Mouse (Mus musculus): ENCODE measurements around the gene Strn. TPM values are rescaled to one million over a fixed set of nuclear protein-coding genes. Genes with fewer than 3 reads are reported as not detected.
A peak's percentile ranks its signal among the peaks of the same experiment; 100 is the strongest.

Strn gene
- total RNA-seq, 4 experiments from 2014 or later, result 77.5 to 87.3 (median 83.9) TPM

- DNase-seq (ENCODE audit: low spot score in 2 of 2), result no peak
Measured at GRCm38 (mm10) chr17:78618164-78618693, 118.8 kb downstream of the Strn start.

DNA sequence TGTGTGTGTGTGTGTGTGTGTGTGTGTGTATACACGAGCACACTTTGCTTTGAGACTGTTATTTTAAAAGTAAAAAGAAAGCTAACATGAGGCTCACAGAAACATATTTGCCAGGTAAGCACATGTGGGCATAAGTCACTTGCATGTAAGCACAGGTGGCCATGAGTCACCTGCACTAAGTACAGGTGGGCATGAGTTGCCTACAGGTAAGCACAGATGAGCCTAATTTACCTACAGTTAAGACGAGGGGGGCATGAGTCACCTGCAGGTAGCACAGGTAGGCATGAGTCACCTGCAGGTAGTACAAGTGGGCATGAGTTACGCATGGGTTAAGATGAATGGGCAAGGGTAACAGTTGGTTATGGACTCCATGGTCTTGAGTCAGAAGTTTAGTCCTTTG is 121.9 kb downstream of the Strn start:
- no peak for DNase-seq (ENCODE audit: low spot score in 2 of 2)

DNA sequence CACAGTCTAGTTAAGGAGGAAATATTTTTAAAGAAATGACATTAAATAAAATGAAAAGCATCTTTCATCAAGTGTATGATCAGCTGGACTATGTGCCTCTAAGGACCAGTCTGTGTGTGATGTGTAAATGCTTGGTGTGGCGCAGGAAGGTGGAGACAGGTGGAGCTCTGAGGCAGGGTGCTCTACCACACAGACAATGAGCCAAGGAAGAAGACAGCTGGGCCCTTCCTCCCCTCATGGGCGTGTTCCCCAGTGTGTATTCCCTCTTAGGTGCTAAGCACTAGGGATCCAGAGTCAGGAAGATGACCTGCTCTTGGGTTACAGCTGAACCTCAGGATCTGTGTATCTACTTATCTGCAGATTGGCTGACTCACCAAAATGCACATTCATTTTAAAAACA is 122.5 kb downstream of the Strn start:
- no peak for DNase-seq (ENCODE audit: low spot score in 2 of 2)

DNA sequence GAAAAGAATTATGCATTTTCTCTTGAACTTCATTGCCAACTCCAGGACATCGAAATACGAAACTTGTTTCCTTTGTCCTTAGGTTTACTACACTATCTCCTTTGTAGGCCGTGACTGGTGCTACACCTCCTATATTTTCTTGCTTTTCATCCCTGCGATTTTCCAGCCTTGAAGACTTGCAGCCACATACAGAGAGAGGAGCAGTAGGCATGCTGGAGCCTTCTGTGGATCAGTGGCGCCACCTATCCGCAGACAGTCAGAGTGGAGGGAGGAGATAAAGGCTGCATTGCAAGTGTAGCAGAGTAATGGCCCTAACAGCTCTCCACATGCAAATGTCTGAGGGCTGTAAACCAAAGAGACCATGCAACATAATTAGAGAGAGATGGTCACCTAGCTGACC is 125.9 kb downstream of the Strn start:
- DNase-seq (ENCODE audit: low spot score in 2 of 2), result no peak

- DNase-seq (ENCODE audit: low spot score in 2 of 2), result no peak
Measured at GRCm38 (mm10) chr17:78609191-78609855, 127.7 kb downstream of the Strn start.

GRCm38 (mm10) chr17:78608716-78609115 is 128.3 kb downstream of the Strn start:
- DNase-seq (ENCODE audit: low spot score in 2 of 2), result no peak

DNA sequence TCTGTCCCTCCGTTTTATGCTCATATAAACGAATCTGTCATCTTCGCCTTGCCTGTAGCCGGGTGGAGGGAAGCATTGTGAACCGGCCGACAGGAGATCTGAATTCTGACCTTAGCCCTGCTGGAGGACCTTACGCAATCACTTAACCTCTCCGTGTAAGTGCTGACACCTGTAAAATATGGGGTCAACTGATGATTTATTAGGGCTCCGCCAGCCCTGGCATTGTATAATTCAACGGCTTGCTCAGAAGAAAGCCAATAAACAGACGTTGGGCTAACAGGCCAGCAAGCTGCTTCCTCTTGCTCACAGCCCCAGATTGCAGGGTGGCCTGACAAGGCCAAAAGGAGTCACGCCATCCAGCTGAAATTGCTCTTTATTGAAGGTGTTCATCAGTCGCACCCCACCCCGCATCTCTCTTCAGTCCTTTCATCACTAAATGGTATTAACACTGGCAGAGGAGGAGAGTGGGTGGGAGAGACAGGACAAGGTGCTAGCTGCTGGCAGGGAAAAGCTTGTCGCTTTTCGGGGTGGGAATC is 128.8 kb downstream of the Strn start:
- DNase-seq (ENCODE audit: low spot score in 2 of 2), result no peak

DNA sequence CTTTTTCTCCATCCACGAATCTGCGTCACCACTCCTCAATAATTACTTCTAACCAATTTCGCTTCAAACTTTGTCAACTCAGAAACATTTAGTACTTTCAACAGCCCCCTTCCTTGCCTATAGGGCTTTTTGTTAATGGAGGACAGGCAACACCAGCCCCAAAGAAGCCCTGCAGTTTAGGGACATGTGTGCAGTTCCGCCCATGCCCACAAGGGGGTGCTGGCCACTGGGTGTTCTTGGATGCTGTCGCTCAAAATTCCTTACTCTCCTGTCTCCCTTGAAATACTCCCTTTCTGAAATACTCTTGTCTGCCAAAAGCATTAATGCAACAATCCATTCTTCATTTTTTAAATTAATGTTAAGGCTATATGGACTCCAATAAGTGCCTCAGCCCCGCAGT is 132.6 kb downstream of the Strn start:
- DNase-seq (ENCODE audit: low spot score in 2 of 2), result peak in 1 of 2 experiments; percentile 65

- DNase-seq (ENCODE audit: low spot score in 2 of 2), result peak; percentile 33 to 65
Measured at GRCm38 (mm10) chr17:78603872-78604271, 133.1 kb downstream of the Strn start.

- DNase-seq (ENCODE audit: low spot score in 2 of 2), result no peak
Measured at GRCm38 (mm10) chr17:78602316-78602715, 134.7 kb downstream of the Strn start.

GRCm38 (mm10) chr17:78601601-78602000 is 135.4 kb downstream of the Strn start:
- DNase-seq (ENCODE audit: low spot score in 2 of 2), result no peak

- no peak for DNase-seq (ENCODE audit: low spot score in 2 of 2)
Measured at GRCm38 (mm10) chr17:78601042-78601441, 136.0 kb downstream of the Strn start.

Other genes with a start within 250 kb of the Strn start
- 1 to 10 TPM in 2 of 4 experiments, under 1 TPM in 2; 0.87 to 1.7 (median 1.3) TPM for gene Vit, start 229.1 kb downstream of the Strn start, total RNA-seq (2022)
- 10 to 100 TPM; 47.8 to 56.1 (median 53.1) TPM for gene Heatr5b, start 98.2 kb upstream of the Strn start, total RNA-seq (2022)
- gene Gpatch11, start 98.4 kb upstream of the Strn start, total RNA-seq (2022), result 10 to 100 TPM; 30.0 to 41.6 (median 38.7) TPM
- 10 to 100 TPM in 1 of 4 experiments, 1 to 10 TPM in 3; 5.8 to 13.6 (median 8.0) TPM for gene Eif2ak2, start 145.4 kb upstream of the Strn start, total RNA-seq (2022)
- under 1 TPM in 2 of 4 experiments, not detected in 2; 0.46 to 0.68 TPM for gene Sult6b1, start 169.8 kb upstream of the Strn start, total RNA-seq (2022)
- gene Cebpzos, start 179.3 kb upstream of the Strn start, total RNA-seq (2022), result 10 to 100 TPM; 24.4 to 31.5 (median 28.3) TPM
- 10 to 100 TPM; 30.0 to 33.4 (median 31.0) TPM for gene Cebpz, start 199.9 kb upstream of the Strn start, total RNA-seq (2022)
- gene Ndufaf7, start 199.9 kb upstream of the Strn start, total RNA-seq (2022), result 10 to 100 TPM; 47.1 to 57.8 (median 51.7) TPM